Mouse (Mus musculus): ENCODE measurements around the gene Tmem231.

- TF ChIP-seq POLR2A (IDR thresholded peaks at IDR 0.05; ENCODE audit: insufficient read depth, low read depth, low read length) (no peak), CTCF (IDR thresholded peaks at IDR 0.05) (no peak), EP300 (IDR thresholded peaks at IDR 0.05; ENCODE audit: insufficient read depth, low read depth, low read length) (no peak)
These were observed 50.1 kb downstream of the Tmem231 start for GRCm38 (mm10) chr8:111883615-111884014.
